Mouse (Mus musculus) olfactory bulb, adult 2 months (tissue): ENCODE data around the gene Eif4a1.

ENCODE experiments used
- CTCF ChIP-seq: fragments of 200-500 bp; IDR thresholded peaks from 2 replicates; pipeline ENCODE4 v1.5.1; 2012; ENCODE audit warnings: low read depth, mild to moderate bottlenecking, low read length, moderate library complexity; ENCODE audit not compliant: insufficient read depth
- POLR2A ChIP-seq: fragments of 200-500 bp; IDR thresholded peaks from 2 replicates; pipeline ENCODE4 v1.6.1; 2012; ENCODE audit warnings: mild to moderate bottlenecking, low read depth, low read length, moderate library complexity; ENCODE audit not compliant: insufficient read depth

DNA sequence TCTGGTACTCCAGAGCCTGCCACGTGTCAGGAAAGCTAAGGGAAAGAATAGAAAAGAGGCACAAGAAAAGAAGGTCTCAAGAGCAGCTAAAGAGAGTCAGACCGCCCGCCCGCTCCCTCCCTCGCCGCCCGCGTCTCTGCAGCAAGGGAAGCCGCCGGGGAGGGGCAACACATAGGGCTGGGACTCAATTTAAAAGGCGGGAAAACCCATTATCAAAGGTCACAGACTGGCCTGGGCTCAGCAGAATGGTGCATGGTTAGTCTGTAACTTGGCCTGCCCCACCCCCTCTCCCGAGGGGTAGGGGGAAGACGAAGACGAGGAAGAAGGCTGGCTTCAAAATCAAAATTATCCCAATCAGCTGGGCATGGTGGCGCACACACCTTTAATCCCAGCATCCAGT, 46.4 kb upstream of the Eif4a1 start:
- TF ChIP-seq CTCF (no peak), POLR2A (no peak)
